Mouse (Mus musculus) adrenal gland, adult (tissue): ENCODE data around the gene Clasrp.

Experiments
- DNase-seq, 2 experiments: peaks; one replicate each; pipeline ENCODE4 v3.0.0; 2022 to 2023; ENCODE audit warnings: low spot score in 1 of 2; ENCODE audit not compliant: inconsistent age in 2 of 2

The Clasrp gene

GRCm38 (mm10) chr7:19540771-19541566, 63.3 kb downstream of the Clasrp start:
- DNase-seq: peak in 1 of 2 experiments; percentile 33

GRCm38 (mm10) chr7:19534676-19535075, 69.6 kb downstream of the Clasrp start:
- peak in 1 of 2 experiments; percentile 69 for DNase-seq

- no peak for DNase-seq
Measured at GRCm38 (mm10) chr7:19532240-19532639, 72.0 kb downstream of the Clasrp start.

- DNase-seq: no peak
Measured at GRCm38 (mm10) chr7:19531077-19531476, 73.2 kb downstream of the Clasrp start.
